ENCODE assay signal across 9 mouse cellular contexts in the genomic region with DNA sequence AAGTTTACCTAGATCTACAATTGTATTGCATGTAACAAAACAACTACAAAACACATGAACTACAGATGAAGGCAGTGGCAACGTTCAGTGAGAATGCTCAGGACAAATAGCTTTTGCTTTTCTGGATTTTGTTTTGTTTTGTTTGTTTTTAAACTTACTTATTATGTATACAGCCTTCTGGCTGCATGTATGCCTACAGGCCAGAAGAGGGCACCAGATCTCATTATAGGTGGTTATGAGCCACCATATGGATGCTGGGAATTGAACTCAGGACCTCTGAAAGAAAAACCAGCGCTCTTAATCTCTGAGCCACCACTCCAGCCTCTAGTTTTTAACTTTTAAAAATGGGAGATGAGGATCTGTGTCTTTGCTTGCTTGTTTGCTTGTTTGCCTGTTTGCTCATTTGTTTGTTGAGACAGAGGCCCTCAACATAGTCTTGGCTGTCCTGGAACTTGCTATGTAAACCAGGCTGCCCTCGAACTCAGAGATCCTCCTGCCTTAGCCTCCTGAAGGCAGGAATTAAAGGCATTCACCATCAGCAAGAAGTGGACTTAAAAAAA. TPM values are rescaled to one million over a fixed set of nuclear protein-coding genes. Genes with fewer than 3 reads are reported as not detected.
A peak's percentile ranks its signal among the peaks of the same experiment; 100 is the strongest.
DNase-seq lines count a peak whose midpoint lies in the region; ATAC-seq lines count a peak whose summit lies in the region.
"Had no signal": no experiment of that assay in that cellular context is flagged by ENCODE, and none has a peak within 500 bp of the region (broad histone marks: within the 10 kb centered on the region; RNA-seq: fewer than 3 reads in every experiment).

No protein-coding gene starts in this region.

- no peak for ATAC-seq in kidney, embryonic 15.5 days (replicated peaks; ENCODE audit: low FRiP score)
- no peak for ATAC-seq in hindbrain, embryonic 14.5 days (ENCODE audit: low FRiP score)
- ATAC-seq in midbrain, embryonic 14.5 days (ENCODE audit: low FRiP score, low TSS enrichment), result no peak

- no peaks in the 10 kb centered on the region for H3K36me3 ChIP-seq in kidney, embryonic 15.5 days
- H3K36me3 ChIP-seq in hindbrain, embryonic 14.5 days (replicated peaks; ENCODE audit: control insufficient read depth, insufficient read depth), result no peaks in the 10 kb centered on the region
- no peaks in the 10 kb centered on the region for H3K36me3 ChIP-seq in midbrain, embryonic 14.5 days (ENCODE audit: control insufficient read depth, insufficient read depth, low read length)

- peak overlapping the region; percentile 49; the same call in 1 of the 2 replicates for H3K9ac ChIP-seq in kidney, embryonic 15.5 days
- H3K9ac ChIP-seq in hindbrain, embryonic 14.5 days, result peak overlapping the region; percentile 55
- H3K9ac ChIP-seq in midbrain, embryonic 14.5 days (replicated peaks; ENCODE audit: low read length), result peak overlapping the region; percentile 39; the same call in 1 of the 2 replicates

- peaks cover 6% of the 10 kb centered on the region; the same call in 1 of the 2 replicates for H3K27me3 ChIP-seq in kidney, embryonic 15.5 days
- H3K27me3 ChIP-seq in hindbrain, embryonic 14.5 days (ENCODE audit: control insufficient read depth, insufficient read depth, low read length), result no peaks in the 10 kb centered on the region
- H3K27me3 ChIP-seq in midbrain, embryonic 14.5 days (ENCODE audit: control insufficient read depth, insufficient read depth, low read length), result no peaks in the 10 kb centered on the region

- peak overlapping the region; percentile 78; the same call in 1 of the 2 replicates for H3K27ac ChIP-seq in kidney, embryonic 15.5 days
- peak overlapping the region; percentile 80; the same call in 1 of the 2 replicates for H3K27ac ChIP-seq in hindbrain, embryonic 14.5 days
- peak overlapping the region; percentile 70 for H3K27ac ChIP-seq in midbrain, embryonic 14.5 days (replicated peaks; ENCODE audit: low read depth, low read length)

- WGBS in kidney, embryonic 15.5 days, result 74% methylated on average over 3 of the region's 3 CpGs
- WGBS in hindbrain, embryonic 14.5 days, result 66% methylated on average over 3 of the region's 3 CpGs
- WGBS in midbrain, embryonic 14.5 days, result 70% methylated on average over 3 of the region's 3 CpGs

- H3K4me1 ChIP-seq in kidney, embryonic 15.5 days, result no peaks in the 10 kb centered on the region
- H3K4me1 ChIP-seq in hindbrain, embryonic 14.5 days (replicated peaks; ENCODE audit: control insufficient read depth, insufficient read depth, low read length), result no peaks in the 10 kb centered on the region
- no peaks in the 10 kb centered on the region for H3K4me1 ChIP-seq in midbrain, embryonic 14.5 days (ENCODE audit: control insufficient read depth, insufficient read depth, low read length)

- peak overlapping the region; percentile 63 for H3K4me2 ChIP-seq in kidney, embryonic 15.5 days
- H3K4me2 ChIP-seq in hindbrain, embryonic 14.5 days (replicated peaks), result peak overlapping the region; percentile 50
- H3K4me2 ChIP-seq in midbrain, embryonic 14.5 days (ENCODE audit: low read length), result peak overlapping the region; percentile 44

- no peak for DNase-seq in kidney, postnatal 36 days
- DNase-seq in adipocyte (ENCODE audit: low spot score), result peak; percentile 46
- DNase-seq in hindbrain, embryonic 14.5 days (ENCODE audit: low spot score), result no peak
- DNase-seq in midbrain, embryonic 14.5 days, result peak; percentile 18
- no peak for DNase-seq in urinary bladder, postnatal 4 days (ENCODE audit: low spot score in 2 of 2)
- no peak for DNase-seq in ovary, postnatal 14 days (ENCODE audit: low spot score)
- no peak for DNase-seq in kidney, postnatal 10 days
- DNase-seq: gastrocnemius, postnatal 10 days had no signal

- H3K9me3 ChIP-seq in kidney, embryonic 15.5 days (replicated peaks), result no peaks in the 10 kb centered on the region
- no peaks in the 10 kb centered on the region for H3K9me3 ChIP-seq in hindbrain, embryonic 14.5 days (ENCODE audit: control insufficient read depth, low read length)
- no peaks in the 10 kb centered on the region for H3K9me3 ChIP-seq in midbrain, embryonic 14.5 days (ENCODE audit: control insufficient read depth, low read length)

- peak overlapping the region; percentile 54 for H3K4me3 ChIP-seq in kidney, embryonic 15.5 days (replicated peaks)
- H3K4me3 ChIP-seq in hindbrain, embryonic 14.5 days (replicated peaks; ENCODE audit: low read length), result peak overlapping the region; percentile 43
- peak overlapping the region; percentile 51 for H3K4me3 ChIP-seq in midbrain, embryonic 14.5 days (replicated peaks; ENCODE audit: low read depth, low read length)

RNA-seq across cellular contexts. Expression of gene Fcgr3, which starts 21.1 kb away (rescaled TPM):
- 7.8 and 10.5 TPM in 2 replicates for polyA plus RNA-seq in kidney, embryonic 15.5 days (2015; fragmentation: Nextera tagmentation; extraction: Ambion mirVana)
- polyA plus RNA-seq in hindbrain, embryonic 14.5 days (2014; fragmentation: Nextera tagmentation; extraction: Ambion mirVana), result 9.6 and 11.6 TPM in 2 replicates
- polyA plus RNA-seq in midbrain, embryonic 14.5 days (2014; fragmentation: Nextera tagmentation; extraction: Ambion mirVana), result 2.5 and 8.3 TPM in 2 replicates

RNA-seq across cellular contexts. Expression of gene Fcgr4, which starts 25.0 kb away (rescaled TPM):
- 1.2 and 1.3 TPM in 2 replicates for polyA plus RNA-seq in kidney, embryonic 15.5 days (2015; fragmentation: Nextera tagmentation; extraction: Ambion mirVana)
- 0.33 and 0.56 TPM in 2 replicates for polyA plus RNA-seq in hindbrain, embryonic 14.5 days (2014; fragmentation: Nextera tagmentation; extraction: Ambion mirVana)
- polyA plus RNA-seq in midbrain, embryonic 14.5 days (2014; fragmentation: Nextera tagmentation; extraction: Ambion mirVana), result 1.5 TPM in 1 of 2 replicates, not detected in the other

Comparison
In these comparisons a context has a peak if more than half of its experiments do, and no peak if none do; other contexts are left out.
1. DNase-seq: peak in adipocyte (single experiment) and midbrain, embryonic 14.5 days (single experiment); none in kidney, postnatal 36 days (0 of 2), hindbrain, embryonic 14.5 days (single experiment), urinary bladder, postnatal 4 days (0 of 2), ovary, postnatal 14 days (single experiment) and kidney, postnatal 10 days (single experiment).
2. Peak in every context shown above with its lines, with median percentiles within 50 percentile points of each other: H3K27ac ChIP-seq, H3K4me2 ChIP-seq, H3K4me3 ChIP-seq and H3K9ac ChIP-seq.